Mouse (Mus musculus): ENCODE results near the gene Rpl18.

GRCm38 (mm10) chr7:45750162-45750561 is 34.9 kb downstream of the Rpl18 start:
- no peak for TF ChIP-seq POLR2A (IDR thresholded peaks at IDR 0.05; ENCODE audit: insufficient read length, low read depth)
- no peak for TF ChIP-seq USF1 (IDR thresholded peaks at IDR 0.05; ENCODE audit: low read depth)
- TF ChIP-seq TCF3 (IDR thresholded peaks at IDR 0.05; ENCODE audit: insufficient read length, low read depth): no peak
- no peak for TF ChIP-seq MAX (IDR thresholded peaks at IDR 0.05; ENCODE audit: low read depth)
- no peak for TF ChIP-seq POLR2AphosphoS2 (IDR thresholded peaks at IDR 0.05; ENCODE audit: insufficient read length, low read depth)
- no peak for TF ChIP-seq E2F4 (IDR thresholded peaks at IDR 0.05; ENCODE audit: insufficient read depth)
- no peak for TF ChIP-seq REST (IDR thresholded peaks at IDR 0.05; ENCODE audit: insufficient read depth, insufficient read length)
- no peak for TF ChIP-seq CEBPB (IDR thresholded peaks at IDR 0.05; ENCODE audit: insufficient read depth, poor library complexity, severe bottlenecking)
- no peak for TF ChIP-seq TCF12 (IDR thresholded peaks at IDR 0.05; ENCODE audit: insufficient read depth, poor library complexity, severe bottlenecking)
